Mouse (Mus musculus): ENCODE measurements around the gene Vars. TPM values are rescaled to one million over a fixed set of nuclear protein-coding genes. Genes with fewer than 3 reads are reported as not detected.

Vars gene
- polyA plus RNA-seq, 2 experiments: 88.3 to 163 TPM

GRCm38 (mm10) chr17:35048932-35049440 lies 48.2 kb downstream of the Vars start:
- no peaks in the 10 kb centered on the region for H3K27me3 ChIP-seq (ENCODE audit: control insufficient read depth, insufficient read depth, low read length)
- no peak for TF ChIP-seq POLR2A (IDR thresholded peaks at IDR 0.05; ENCODE audit: borderline replicate concordance, extremely low read depth, insufficient read depth, insufficient read length)
- H3K4me3 ChIP-seq (replicated peaks; ENCODE audit: low read length): peak overlapping the region; percentile 63
- H3K4me1 ChIP-seq (ENCODE audit: control insufficient read depth, insufficient read depth, low read length): peaks cover 41% of the 10 kb centered on the region
- no peak for DNase-seq (ENCODE audit: low spot score)
- peak overlapping the region; percentile 97 for H3K27ac ChIP-seq (replicated peaks; ENCODE audit: low read depth, low read length)
- H3K9ac ChIP-seq (ENCODE audit: low read depth, low read length, severe bottlenecking): no peak overlapping the region
- peaks cover 20% of the 10 kb centered on the region for H3K36me3 ChIP-seq (ENCODE audit: control insufficient read depth, insufficient read depth, low read length)
- H3K9me3 ChIP-seq (ENCODE audit: control insufficient read depth, low read length): no peaks in the 10 kb centered on the region
- WGBS: 79% methylated on average over 5 of the region's 5 CpGs
- H3K4me2 ChIP-seq (replicated peaks; ENCODE audit: low read depth, low read length, severe bottlenecking): peak overlapping the region; percentile 91
- ATAC-seq (ENCODE audit: low FRiP score, low read depth): no peak

GRCm38 (mm10) chr17:35049561-35050016 lies 48.8 kb downstream of the Vars start, which contains the start of gene Clic1:
Clic1 (plus strand) TSS chr17:35049966.
- DNase-seq (ENCODE audit: low spot score): peak; percentile 92
- 3% methylated on average over 11 of the region's 11 CpGs for WGBS
- H3K4me2 ChIP-seq (replicated peaks; ENCODE audit: low read depth, low read length, severe bottlenecking): peak within 1 kb of the TSS; percentile 91
- H3K4me3 ChIP-seq (replicated peaks; ENCODE audit: low read length): peak within 1 kb of the TSS; percentile 63
- no peaks in the 10 kb centered on the region for H3K27me3 ChIP-seq (ENCODE audit: control insufficient read depth, insufficient read depth, low read length)
- ATAC-seq (ENCODE audit: low FRiP score, low read depth): peak; percentile 4; the same call in 1 of the 2 replicates
- peak within 1 kb of the TSS; percentile 79 for H3K9ac ChIP-seq (ENCODE audit: low read depth, low read length, severe bottlenecking)
- TF ChIP-seq POLR2A (IDR thresholded peaks at IDR 0.05; ENCODE audit: borderline replicate concordance, extremely low read depth, insufficient read depth, insufficient read length): peak; percentile 49; the same call in 1 of the 2 replicates
- no peaks in the 10 kb centered on the region for H3K9me3 ChIP-seq (ENCODE audit: control insufficient read depth, low read length)
- H3K4me1 ChIP-seq (ENCODE audit: control insufficient read depth, insufficient read depth, low read length): peaks cover 41% of the 10 kb centered on the region
- peak within 1 kb of the TSS; percentile 97 for H3K27ac ChIP-seq (replicated peaks; ENCODE audit: low read depth, low read length)
- H3K36me3 ChIP-seq (ENCODE audit: control insufficient read depth, insufficient read depth, low read length): peaks cover 26% of the 10 kb centered on the region

GRCm38 (mm10) chr17:35050126-35050750 lies 49.5 kb downstream of the Vars start:
- Histone ChIP-seq H3K27ac (replicated peaks; ENCODE audit: low read depth, low read length) (peak overlapping the region; percentile 97), H3K9me3 (ENCODE audit: control insufficient read depth, low read length) (no peaks in the 10 kb centered on the region), H3K9ac (ENCODE audit: low read depth, low read length, severe bottlenecking) (peak overlapping the region; percentile 79), H3K36me3 (ENCODE audit: control insufficient read depth, insufficient read depth, low read length) (peaks cover 32% of the 10 kb centered on the region), H3K4me3 (replicated peaks; ENCODE audit: low read length) (peak overlapping the region; percentile 63), H3K4me1 (ENCODE audit: control insufficient read depth, insufficient read depth, low read length) (peaks cover 41% of the 10 kb centered on the region), H3K4me2 (replicated peaks; ENCODE audit: low read depth, low read length, severe bottlenecking) (peak overlapping the region; percentile 91), H3K27me3 (ENCODE audit: control insufficient read depth, insufficient read depth, low read length) (no peaks in the 10 kb centered on the region)
- DNase-seq (ENCODE audit: low spot score): peak; percentile 67
- TF ChIP-seq POLR2A (IDR thresholded peaks at IDR 0.05; ENCODE audit: borderline replicate concordance, extremely low read depth, insufficient read depth, insufficient read length): no peak
- ATAC-seq (ENCODE audit: low FRiP score, low read depth): 0 out of 2 replicates have a peak, but pooled peaks have one; percentile 3
- WGBS: 3% methylated on average over 22 of the region's 27 CpGs

GRCm38 (mm10) chr17:35051156-35052086 lies 50.6 kb downstream of the Vars start:
- Histone ChIP-seq H3K4me1 (ENCODE audit: control insufficient read depth, insufficient read depth, low read length) (peaks cover 36% of the 10 kb centered on the region), H3K9ac (ENCODE audit: low read depth, low read length, severe bottlenecking) (peak overlapping the region; percentile 79)
- WGBS: 2% methylated on average over 20 of the region's 21 CpGs

More at GRCm38 (mm10) chr17:35051156-35052086, 50.6 kb downstream of the Vars start:
- Histone ChIP-seq H3K27me3 (ENCODE audit: control insufficient read depth, insufficient read depth, low read length) (no peaks in the 10 kb centered on the region), H3K9me3 (ENCODE audit: control insufficient read depth, low read length) (no peaks in the 10 kb centered on the region), H3K36me3 (ENCODE audit: control insufficient read depth, insufficient read depth, low read length) (peaks cover 44% of the 10 kb centered on the region), H3K4me3 (replicated peaks; ENCODE audit: low read length) (peak overlapping the region; percentile 63), H3K27ac (replicated peaks; ENCODE audit: low read depth, low read length) (peak overlapping the region; percentile 89), H3K4me2 (replicated peaks; ENCODE audit: low read depth, low read length, severe bottlenecking) (peak overlapping the region; percentile 91)
- ATAC-seq (ENCODE audit: low FRiP score, low read depth) (peak; percentile 34), DNase-seq (ENCODE audit: low spot score) (peak; percentile 86)
- TF ChIP-seq POLR2A (IDR thresholded peaks at IDR 0.05; ENCODE audit: borderline replicate concordance, extremely low read depth, insufficient read depth, insufficient read length): no peak

Measured in limb, embryonic 14.5 days (tissue).